Mouse (Mus musculus) heart, postnatal 0 days (tissue): ENCODE results near the gene Mybbp1a.
"Not testable (repeated sequence)": the region's sequence is repeated elsewhere in the genome, so short reads cannot be mapped to it uniquely, and the experiment has no call there.

Experiments
- CTCF ChIP-seq: IDR thresholded peaks from 2 replicates; pipeline ENCODE4 v1.5.1; 2016; ENCODE audit warnings: antibody characterized with exemption, control low read depth, low read depth
- EP300 ChIP-seq: IDR thresholded peaks from 2 replicates; pipeline ENCODE4 v1.6.1; 2016; ENCODE audit warnings: antibody characterized with exemption, low read depth

DNA sequence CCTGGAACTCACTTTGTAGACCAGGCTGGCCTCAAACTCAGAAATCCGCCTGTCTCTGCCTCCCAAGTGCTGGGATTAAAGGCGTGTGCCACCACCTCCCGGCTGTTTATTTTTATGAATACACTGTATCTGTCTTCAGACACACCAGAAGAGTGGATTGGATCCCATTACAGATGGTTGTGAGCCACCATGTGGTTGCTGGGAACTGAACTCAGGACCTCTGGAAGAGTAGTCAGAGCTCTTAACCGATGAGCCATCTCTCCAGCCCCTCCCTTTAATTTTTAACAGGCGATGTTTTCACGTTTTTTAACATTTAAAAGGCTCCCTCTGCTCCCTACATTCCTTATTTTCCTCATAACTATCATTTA, 574 bp upstream of the Mybbp1a start:
- TF ChIP-seq EP300, CTCF: not testable (repeated sequence)
